Mouse (Mus musculus): ENCODE measurements at regions not wholly inside any gene's neighbourhood (a gene's known extent, or its start where the extent isn't known, plus 50 kb on each side); places are given as distances from the start of the nearest gene placed in this dataset.

DNA sequence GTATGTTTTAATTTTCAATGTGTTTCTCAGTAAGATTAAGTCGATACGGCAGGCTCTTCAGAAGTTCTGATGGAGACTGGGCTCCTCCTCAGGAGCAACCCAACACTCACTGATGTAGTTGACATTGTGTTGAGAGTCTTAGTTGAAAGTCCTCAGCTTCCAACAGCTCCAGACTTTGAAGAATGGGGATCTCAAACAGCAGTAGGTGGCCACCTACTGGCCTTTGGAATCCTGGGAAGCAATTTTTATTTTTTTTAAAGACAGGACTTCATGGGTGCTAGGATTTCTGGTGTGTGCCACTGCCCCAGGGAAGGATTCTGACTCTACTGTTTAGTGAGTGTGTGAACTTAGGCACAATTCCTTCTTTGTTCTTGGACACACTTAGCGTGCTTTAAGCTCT, 225.9 kb upstream of the Tbc1d5 start:
- no peak for DNase-seq (ENCODE audit: low read depth, low spot score)

GRCm38 (mm10) chr17:51397973-51398372, 218.8 kb upstream of the Tbc1d5 start:
- no peak for DNase-seq (ENCODE audit: low read depth, low spot score)

GRCm38 (mm10) chr17:51393771-51394221, 214.6 kb upstream of the Tbc1d5 start:
- DNase-seq (ENCODE audit: low read depth, low spot score) = no peak

GRCm38 (mm10) chr17:51391871-51392270, 212.7 kb upstream of the Tbc1d5 start:
- no peak for DNase-seq (ENCODE audit: low read depth, low spot score)

- DNase-seq (ENCODE audit: low read depth, low spot score) = peak; percentile 34
These were observed 203.4 kb upstream of the Tbc1d5 start for GRCm38 (mm10) chr17:51382552-51382951.

GRCm38 (mm10) chr17:51371937-51372479, 192.9 kb upstream of the Tbc1d5 start:
- no peak for DNase-seq (ENCODE audit: low read depth, low spot score)

DNA sequence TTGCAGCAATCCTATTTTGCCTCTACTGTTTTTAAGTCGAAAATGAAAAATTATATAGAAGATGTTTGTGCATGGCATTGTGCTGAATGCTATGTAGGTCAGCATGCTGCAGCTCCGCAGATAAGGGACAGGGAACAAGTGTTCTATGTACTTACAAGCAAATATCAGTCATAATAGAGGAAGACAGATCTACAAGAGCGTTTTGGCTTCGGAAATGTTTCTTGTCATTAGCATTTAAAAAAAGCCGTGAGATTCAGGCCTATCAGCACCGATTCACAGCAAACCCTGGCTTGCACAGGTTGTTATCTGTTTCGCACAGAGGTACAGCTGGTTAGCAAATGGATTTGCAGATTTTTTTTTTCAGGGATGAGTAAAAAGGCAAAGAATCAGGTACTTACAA, 191.8 kb upstream of the Tbc1d5 start:
- no peak for DNase-seq (ENCODE audit: low read depth, low spot score)

GRCm38 (mm10) chr17:51370085-51370484, 190.9 kb upstream of the Tbc1d5 start:
- DNase-seq (ENCODE audit: low read depth, low spot score) = no peak

DNA sequence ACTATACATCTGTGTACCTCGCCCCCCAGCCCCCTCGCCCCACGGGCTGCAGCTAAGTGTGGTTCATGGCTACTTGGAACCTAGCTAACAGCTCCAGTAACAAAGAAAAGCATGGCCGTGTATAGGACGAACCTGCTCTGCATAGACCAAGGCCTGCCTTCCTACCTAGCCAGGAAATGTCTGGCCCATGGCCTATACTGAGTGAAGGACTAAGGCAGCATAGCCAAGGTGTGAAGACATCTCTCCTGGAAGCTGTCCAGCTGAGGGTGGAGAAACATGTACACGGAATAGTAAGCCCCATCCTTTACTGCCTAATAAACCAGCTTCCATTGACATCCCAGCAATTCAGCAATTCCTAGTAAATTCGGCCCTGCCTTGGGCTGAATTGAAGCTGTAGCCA, 183.6 kb upstream of the Tbc1d5 start:
- no peak for DNase-seq (ENCODE audit: low read depth, low spot score)

DNA sequence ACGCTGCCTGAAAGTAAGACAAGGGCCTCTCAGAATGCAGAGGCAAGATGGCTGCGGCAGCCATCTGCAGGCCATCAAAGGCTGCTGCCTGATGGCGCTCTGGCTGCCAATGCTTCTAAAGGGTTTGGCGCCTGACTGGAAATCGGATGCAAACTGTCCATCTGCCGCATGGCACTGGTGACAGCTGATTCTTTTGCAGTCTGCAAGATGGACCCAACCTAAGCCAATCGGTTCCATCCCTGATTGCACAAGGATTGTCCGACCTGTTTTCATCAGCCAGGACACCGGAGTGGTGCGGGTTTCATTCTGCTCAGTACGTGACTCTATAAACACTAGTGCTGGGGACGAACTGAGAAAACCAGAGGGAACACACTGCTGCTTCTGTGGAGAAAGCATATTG, 183.1 kb upstream of the Tbc1d5 start:
- no peak for DNase-seq (ENCODE audit: low read depth, low spot score)

GRCm38 (mm10) chr17:51358362-51358739, 179.2 kb upstream of the Tbc1d5 start:
- no peak for DNase-seq (ENCODE audit: low read depth, low spot score)

GRCm38 (mm10) chr17:51357690-51358361, 178.7 kb upstream of the Tbc1d5 start:
- DNase-seq (ENCODE audit: low read depth, low spot score) = no peak

GRCm38 (mm10) chr17:51356447-51356846, 177.3 kb upstream of the Tbc1d5 start:
- DNase-seq (ENCODE audit: low read depth, low spot score) = no peak

DNA sequence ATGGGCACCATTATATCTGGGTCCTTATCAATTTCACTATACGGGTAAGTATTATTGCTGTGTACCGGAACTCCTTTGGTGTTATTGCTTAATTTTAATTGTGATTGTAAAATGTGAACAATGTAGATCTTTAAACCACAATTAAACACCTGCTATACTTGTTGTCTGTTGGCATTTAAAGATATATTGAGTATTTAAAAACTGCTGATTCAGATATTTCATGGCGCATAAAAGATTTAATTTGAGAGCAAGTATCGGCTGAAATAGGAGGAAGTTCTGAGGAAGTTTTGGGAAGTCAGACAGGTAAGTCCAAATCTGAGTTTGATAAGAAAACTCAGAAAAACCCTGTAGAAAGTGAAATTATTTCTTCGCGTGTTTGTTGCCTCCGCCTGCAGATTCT, 142.7 kb upstream of the Tbc1d5 start:
- DNase-seq (ENCODE audit: low read depth, low spot score) = no peak

DNA sequence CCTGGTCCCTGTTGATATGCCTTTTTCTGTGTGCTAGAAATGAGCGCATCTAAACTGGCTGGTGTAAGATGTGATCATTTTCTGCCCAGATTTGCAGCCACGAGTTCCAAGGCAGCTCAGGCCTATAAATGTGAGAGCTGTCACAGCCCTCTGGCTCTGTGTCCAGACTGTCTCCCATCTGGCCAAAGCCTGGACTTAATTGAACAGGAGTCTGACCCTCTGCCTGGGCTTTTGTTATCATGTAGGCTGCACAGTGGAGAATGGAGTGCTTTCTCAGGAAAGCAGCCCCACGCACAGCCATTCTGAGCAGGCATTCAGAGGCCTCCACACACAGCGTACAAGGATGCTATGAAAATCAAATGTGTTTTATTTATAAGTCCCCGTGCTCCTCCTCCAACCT, 141.9 kb upstream of the Tbc1d5 start:
- no peak for DNase-seq (ENCODE audit: low read depth, low spot score)

DNA sequence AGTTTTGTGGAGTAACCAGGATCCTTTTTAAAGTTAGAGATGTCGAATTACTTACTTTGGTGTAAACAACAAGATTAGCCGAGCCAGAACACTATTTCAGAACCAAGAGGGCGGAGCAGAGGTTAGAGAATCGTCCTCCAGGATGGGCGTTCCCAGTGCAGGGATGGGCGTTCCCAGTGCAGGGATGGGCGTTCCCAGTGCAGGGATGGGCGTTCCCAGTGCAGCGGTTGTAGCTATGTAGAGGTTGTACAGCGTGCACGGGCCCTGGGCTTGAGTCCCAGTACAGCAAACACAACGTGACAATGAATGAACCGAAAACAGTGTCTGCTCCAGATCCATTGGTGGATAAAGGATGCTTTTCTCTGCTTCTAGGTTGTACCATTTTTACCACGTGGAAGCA, 125.8 kb upstream of the Tbc1d5 start:
- DNase-seq (ENCODE audit: low read depth, low spot score) = no peak

DNA sequence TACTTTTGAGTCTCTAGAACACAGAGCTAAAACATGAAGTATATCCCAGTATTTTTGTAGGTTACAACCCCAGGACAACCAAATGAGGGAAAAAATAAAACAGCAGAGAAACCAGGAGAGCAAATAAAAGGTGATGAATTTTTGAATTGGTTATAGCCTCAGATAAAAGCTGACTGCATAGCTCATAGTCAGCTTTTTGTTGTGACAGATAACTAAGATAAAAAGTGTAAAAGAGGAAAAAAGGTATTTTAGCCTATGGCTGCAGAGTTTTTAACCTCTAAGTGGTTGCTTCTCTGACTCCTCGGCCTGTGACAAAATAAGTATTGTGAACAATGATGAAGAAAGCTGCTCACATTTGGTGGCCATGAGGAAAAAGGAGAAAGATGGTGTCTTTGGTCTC, 111.6 kb upstream of the Tbc1d5 start:
- no peak for DNase-seq (ENCODE audit: low read depth, low spot score)

- peak; percentile 45 for DNase-seq (ENCODE audit: low read depth, low spot score)
These were observed 109.6 kb upstream of the Tbc1d5 start for GRCm38 (mm10) chr17:51288751-51289150.

GRCm38 (mm10) chr17:51287878-51288277, 108.7 kb upstream of the Tbc1d5 start:
- DNase-seq (ENCODE audit: low read depth, low spot score) = no peak

DNA sequence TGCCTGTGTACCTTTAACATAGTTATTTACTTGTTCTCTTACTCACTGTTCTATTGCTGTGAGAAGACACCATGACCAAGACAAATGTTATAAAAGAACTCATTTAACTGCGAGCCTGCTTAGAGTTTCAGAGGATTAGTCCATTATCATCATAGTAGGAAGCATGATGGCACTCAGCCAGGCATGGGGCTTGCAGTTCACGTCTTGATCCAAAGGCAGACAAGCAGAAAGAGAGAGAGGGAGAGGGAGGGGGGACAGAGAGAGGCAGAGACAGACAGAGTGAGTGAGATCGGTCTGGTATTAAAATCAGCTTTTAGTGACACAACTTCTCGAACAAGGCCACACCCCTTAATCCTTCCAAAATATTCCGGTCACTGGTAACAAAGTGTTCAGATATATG, 106.2 kb upstream of the Tbc1d5 start:
- DNase-seq (ENCODE audit: low read depth, low spot score) = no peak

- DNase-seq (ENCODE audit: low read depth, low spot score) = no peak
These were observed 99.6 kb upstream of the Tbc1d5 start for GRCm38 (mm10) chr17:51278771-51279170.

GRCm38 (mm10) chr17:51278094-51278493, 98.9 kb upstream of the Tbc1d5 start:
- no peak for DNase-seq (ENCODE audit: low read depth, low spot score)

DNA sequence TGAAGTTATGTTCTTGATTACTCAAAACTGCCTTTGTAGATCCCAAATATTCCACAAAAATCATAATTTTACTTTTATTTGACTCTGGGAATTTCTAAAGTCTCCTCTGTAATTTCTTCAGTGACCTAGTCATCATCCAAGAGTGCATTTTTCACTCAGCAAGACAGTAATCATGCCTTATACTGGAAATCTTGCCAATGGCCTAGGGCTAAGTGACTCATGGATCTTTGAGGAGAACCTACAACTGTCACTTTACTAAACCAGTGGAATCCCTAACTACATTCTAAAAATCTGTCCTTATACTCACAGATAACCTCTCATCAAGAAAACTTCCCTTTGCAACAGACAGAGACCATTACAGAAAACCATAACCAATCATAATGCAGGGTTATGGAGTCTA, 98.0 kb upstream of the Tbc1d5 start:
- no peak for DNase-seq (ENCODE audit: low read depth, low spot score)

- DNase-seq (ENCODE audit: low read depth, low spot score) = no peak
These were observed 92.9 kb upstream of the Tbc1d5 start for GRCm38 (mm10) chr17:51272025-51272424.
